Mouse (Mus musculus) brain, adult 10 weeks (tissue): ENCODE results near the gene Ccnb1ip1. TPM values are rescaled to one million over a fixed set of nuclear protein-coding genes. Genes with fewer than 3 reads are reported as not detected.

Source experiments
- polyA plus RNA-seq: library from polyadenylated mRNA; stranded (reverse); fragments of 350-450 nt; fragmentation: Illumina TruSeq; extraction: RNeasy Lipid Tissue Mini Kit (QIAGEN cat#74804); gene quantifications from one replicate; pipeline ENCODE4 v1.2.3, GENCODE M21; 2015; ENCODE audit warnings: low read depth, low replicate concordance

Gene Ccnb1ip1
- not detected for polyA plus RNA-seq

GRCm38 (mm10) chr14:50807487-50808072, at the start of gene Ccnb1ip1, which contains the start of gene Parp2:
Gene Ccnb1ip1, minus strand, starts transcription at chr14:50807732.
Gene Parp2, plus strand, starts transcription at chr14:50807841.

GRCm38 (mm10) chr14:50785251-50785637, 22.3 kb downstream of the Ccnb1ip1 start, which contains the start of gene Ttc5:
Gene Ttc5, minus strand, starts transcription at chr14:50785519.

GRCm38 (mm10) chr14:50744994-50745393, 62.5 kb downstream of the Ccnb1ip1 start, which contains the start of gene Olfr749:
Gene Olfr749, minus strand, starts transcription at chr14:50745094.

Other genes with a start within 250 kb of the Ccnb1ip1 start
- gene Olfr744, start 192.9 kb downstream of the Ccnb1ip1 start, polyA plus RNA-seq: not detected
- not detected for gene Olfr745, start 168.3 kb downstream of the Ccnb1ip1 start, polyA plus RNA-seq
- not detected for gene Olfr746, start 160.6 kb downstream of the Ccnb1ip1 start, polyA plus RNA-seq
- gene Olfr747, start 114.5 kb downstream of the Ccnb1ip1 start, polyA plus RNA-seq: not detected
- gene Olfr748, start 100.4 kb downstream of the Ccnb1ip1 start, polyA plus RNA-seq: not detected
- not detected for gene Olfr749, start 62.6 kb downstream of the Ccnb1ip1 start, polyA plus RNA-seq
- gene Ttc5, start 22.2 kb downstream of the Ccnb1ip1 start, polyA plus RNA-seq: 57.8 TPM
- 26.5 TPM for gene Parp2, start 109 bp upstream of the Ccnb1ip1 start, polyA plus RNA-seq
- gene Tep1, start 62.8 kb upstream of the Ccnb1ip1 start, polyA plus RNA-seq: 7.2 TPM
- 4.0 TPM for gene Klhl33, start 89.8 kb upstream of the Ccnb1ip1 start, polyA plus RNA-seq
- gene Osgep, start 117.2 kb upstream of the Ccnb1ip1 start, polyA plus RNA-seq: 56.7 TPM
- 67.7 TPM for gene Apex1, start 117.2 kb upstream of the Ccnb1ip1 start, polyA plus RNA-seq
- 131 TPM for gene Pip4p1, start 123.1 kb upstream of the Ccnb1ip1 start, polyA plus RNA-seq
- 18.9 TPM for gene Pnp, start 123.3 kb upstream of the Ccnb1ip1 start, polyA plus RNA-seq
- gene Gm49342, start 136.8 kb upstream of the Ccnb1ip1 start, polyA plus RNA-seq: 29.9 TPM
- gene Pnp2, start 148.3 kb upstream of the Ccnb1ip1 start, polyA plus RNA-seq: 1.4 TPM
- gene Rnase10, start 200.0 kb upstream of the Ccnb1ip1 start, polyA plus RNA-seq: not detected
- gene Rnase9, start 234.1 kb upstream of the Ccnb1ip1 start, polyA plus RNA-seq: not detected
- gene Rnase11, start 242.4 kb upstream of the Ccnb1ip1 start, polyA plus RNA-seq: not detected
- gene Rnase12, start 249.9 kb upstream of the Ccnb1ip1 start, polyA plus RNA-seq: not detected